Mouse (Mus musculus) lung, postnatal 0 days (tissue): Measurements from ENCODE around the gene Rasa2.

Source experiments
- CTCF ChIP-seq: IDR thresholded peaks from 2 replicates; pipeline ENCODE4 v1.5.1; 2016; ENCODE audit warnings: antibody characterized with exemption, mild to moderate bottlenecking
- EP300 ChIP-seq: IDR thresholded peaks from 2 replicates; pipeline ENCODE4 v1.6.1; 2016; ENCODE audit warnings: antibody characterized with exemption, mild to moderate bottlenecking, control low read depth

- TF ChIP-seq CTCF (no peak), EP300 (no peak)
These were observed 4.5 kb upstream of the Rasa2 start for GRCm38 (mm10) chr9:96635899-96636298.
